Mouse (Mus musculus) right cerebral cortex, postnatal 4 days (tissue): ENCODE measurements around the gene Pxylp1.
"Not testable (repeated sequence)": the region's sequence is repeated elsewhere in the genome, so short reads cannot be mapped to it uniquely, and the experiment has no call there.

Experiments used
- DNase-seq: peaks from one replicate; pipeline ENCODE4 v3.0.0-alpha.2; 2022

Pxylp1 gene

DNA sequence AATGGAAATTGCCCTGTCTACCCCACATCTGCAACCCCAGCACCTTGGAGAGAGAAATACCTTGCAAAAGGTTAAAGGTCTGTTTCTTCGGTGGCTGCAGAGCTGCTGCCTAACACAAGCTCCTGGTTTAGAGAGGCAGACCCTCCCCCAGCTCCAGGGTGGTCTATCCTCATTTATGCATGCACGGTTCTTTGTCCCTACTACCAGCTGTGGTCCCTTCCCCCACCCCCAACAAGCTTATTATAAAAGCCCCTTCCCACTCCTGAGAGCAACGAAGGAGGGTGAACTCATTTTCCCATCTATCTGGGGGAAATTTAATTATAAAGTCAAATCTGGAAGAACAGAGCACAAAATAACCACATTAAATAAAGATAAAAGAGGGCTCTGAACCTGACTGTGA is at the start of gene Pxylp1:
Pxylp1 (minus strand) TSS at position 124 of the 400 bp plus-strand sequence.
- no peak for DNase-seq

DNA sequence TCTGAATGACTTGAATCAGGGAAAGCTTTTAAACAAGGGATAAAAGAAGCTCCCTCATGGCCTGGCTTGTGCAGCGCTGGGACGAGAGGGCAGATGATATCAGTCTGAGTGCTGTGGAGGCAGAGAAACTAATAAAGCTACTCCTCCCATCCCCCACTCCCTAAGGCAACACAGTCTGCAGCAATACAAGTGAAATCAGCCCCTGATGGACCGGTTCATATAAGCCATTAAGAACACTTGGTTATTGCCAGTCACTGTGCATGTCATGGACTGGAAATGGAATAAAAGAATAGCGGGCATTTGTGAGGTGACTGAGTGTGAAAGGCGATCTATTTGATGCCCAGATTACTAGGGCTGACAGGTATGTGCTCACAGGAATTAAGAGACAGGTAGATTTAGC is 46.4 kb upstream of the Pxylp1 start:
- no peak for DNase-seq

DNA sequence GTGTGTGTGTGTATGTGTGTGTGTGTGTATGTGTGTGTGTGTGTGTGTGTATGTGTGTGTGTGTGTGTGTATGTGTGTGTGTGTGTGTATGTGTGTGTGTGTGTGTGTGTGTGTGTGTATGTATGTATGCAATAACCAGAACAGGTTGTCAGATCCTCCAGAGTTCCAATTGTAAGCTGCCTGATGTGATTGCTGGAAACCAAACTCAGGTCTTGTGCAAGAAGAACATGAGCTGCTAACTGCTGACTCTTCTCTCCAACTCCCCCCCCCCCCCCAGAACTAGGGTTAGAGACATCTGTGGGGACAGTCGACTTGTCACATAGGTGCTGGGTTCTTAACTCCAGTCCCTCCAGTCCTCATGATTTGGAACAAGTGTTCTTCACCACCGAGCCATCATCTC is 44.0 kb upstream of the Pxylp1 start:
- DNase-seq = not testable (repeated sequence)

DNA sequence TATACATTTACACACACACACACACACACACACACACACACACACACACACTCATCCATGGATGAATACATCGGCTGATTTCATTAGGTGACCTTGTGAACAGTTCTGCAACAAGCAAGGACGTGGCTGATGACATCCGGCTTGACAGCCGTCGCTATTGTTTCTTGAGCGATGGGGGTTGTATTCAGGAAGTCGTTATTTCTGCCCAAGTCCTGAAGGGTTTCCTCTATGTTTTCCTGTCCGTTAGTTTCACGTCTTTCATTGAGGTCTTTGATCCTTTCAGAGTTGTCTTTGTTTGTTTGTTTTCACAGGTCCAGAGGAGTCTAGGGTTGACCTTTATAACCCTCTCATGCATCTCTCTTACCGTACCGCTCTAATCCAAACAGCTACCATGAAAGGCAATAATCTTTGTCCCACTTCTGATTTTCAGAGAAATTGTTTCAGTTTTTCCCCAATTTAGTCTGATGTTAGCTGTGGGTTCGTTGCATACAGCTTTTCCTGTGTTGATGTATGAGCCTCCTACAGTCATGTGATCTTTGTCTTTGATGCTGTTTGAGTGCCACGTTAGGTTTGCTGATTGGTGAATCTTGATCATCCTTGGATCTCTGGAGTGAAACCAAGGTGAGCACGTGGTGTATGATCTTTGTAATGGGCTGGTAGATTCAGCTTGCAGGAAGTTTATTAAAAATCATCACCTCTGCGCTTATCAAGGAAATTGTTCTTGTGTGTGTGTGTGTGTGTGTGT is 43.3 kb upstream of the Pxylp1 start:
- DNase-seq = no peak

DNA sequence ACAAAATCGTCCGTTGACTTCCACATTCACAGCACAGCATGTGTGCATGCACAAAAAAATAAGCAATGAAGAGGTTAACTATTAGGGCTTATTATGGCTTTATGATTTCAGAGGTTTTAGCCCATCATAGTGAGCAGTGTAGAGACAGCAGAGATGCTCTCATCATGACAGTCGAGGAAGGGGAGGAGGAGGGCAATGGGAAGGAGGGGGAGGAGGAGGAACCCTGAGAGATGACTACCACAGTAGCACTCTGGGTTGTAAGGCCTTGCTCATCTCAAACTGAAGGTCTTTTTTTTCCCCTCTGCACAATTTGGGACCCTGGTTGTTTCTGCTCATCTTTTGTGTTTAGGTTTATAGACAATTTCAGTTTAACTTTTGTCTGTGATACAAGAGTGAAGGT is 42.3 kb upstream of the Pxylp1 start:
- no peak for DNase-seq

DNA sequence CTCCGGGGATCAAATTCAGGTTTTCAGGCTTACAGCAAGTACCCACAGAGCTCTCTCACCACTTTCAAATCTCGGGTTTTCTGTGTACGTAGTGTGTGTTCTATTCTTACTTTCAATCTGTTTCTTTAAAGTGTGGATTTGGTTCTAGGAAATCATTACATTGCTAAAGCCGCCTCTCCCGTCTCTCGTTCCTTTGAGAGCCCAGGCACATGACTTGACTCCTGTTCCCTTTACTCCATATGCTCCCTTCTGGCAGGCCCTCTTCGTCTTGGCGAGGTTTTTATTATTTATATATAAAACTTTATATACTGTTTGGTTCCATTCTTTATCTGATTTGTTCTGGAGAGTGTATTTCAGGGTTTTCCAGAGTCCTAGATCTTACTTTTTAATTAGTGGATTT is 40.3 kb upstream of the Pxylp1 start:
- DNase-seq = peak; percentile 41

DNA sequence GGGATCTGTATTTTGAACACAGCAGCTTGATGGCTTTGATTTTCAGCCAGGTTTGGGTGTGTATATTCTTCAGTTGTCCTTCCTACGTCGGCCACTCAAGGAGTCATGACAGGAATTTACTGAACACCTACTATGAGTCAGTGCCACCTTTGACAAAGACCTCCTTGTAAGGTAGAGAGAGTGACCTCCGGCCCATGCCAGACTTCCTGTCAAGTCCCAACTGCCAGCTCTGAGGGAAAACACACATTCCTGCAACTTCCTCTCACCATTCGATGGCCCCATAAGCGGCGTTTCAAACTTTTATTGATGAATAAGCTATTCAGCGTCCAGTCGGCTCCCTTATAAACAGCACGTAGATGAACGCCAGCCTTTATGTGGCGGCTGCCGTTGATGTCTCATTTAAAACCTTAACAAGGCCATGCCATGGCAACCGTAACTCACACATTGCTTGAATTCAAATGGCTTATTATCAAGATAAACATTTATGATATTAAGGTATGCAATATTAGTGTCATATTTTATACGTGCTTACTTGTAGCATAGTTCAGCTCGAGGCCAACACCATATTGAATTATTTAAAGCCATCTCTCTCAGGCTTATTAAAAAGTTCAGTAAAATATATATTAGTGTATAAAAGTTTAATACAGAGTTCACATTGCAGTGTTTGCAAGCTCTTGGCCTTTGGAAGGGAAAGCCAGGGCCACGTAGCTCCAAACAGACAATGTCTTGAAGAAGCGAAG is 31.3 kb upstream of the Pxylp1 start:
- no peak for DNase-seq

DNA sequence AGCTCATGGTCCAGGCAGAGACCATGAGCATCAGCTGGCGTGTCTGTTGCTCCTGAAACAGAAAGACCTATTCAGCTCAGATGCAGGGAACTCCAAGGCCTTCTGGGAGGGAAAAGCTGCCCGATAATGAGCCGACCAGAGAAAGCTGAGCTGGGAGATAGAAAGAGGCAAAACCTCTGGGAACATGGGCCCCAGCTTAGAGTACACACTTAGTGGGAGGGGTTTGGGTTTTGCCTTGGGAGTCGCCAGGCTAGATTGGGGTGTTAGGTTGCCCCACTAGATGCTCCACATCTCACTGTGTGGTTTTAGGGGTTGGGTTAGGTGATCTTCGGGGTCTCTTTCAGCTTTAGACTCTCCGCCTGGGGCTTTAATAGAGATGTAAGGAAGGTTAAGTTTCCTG is 30.6 kb upstream of the Pxylp1 start:
- DNase-seq = no peak

DNA sequence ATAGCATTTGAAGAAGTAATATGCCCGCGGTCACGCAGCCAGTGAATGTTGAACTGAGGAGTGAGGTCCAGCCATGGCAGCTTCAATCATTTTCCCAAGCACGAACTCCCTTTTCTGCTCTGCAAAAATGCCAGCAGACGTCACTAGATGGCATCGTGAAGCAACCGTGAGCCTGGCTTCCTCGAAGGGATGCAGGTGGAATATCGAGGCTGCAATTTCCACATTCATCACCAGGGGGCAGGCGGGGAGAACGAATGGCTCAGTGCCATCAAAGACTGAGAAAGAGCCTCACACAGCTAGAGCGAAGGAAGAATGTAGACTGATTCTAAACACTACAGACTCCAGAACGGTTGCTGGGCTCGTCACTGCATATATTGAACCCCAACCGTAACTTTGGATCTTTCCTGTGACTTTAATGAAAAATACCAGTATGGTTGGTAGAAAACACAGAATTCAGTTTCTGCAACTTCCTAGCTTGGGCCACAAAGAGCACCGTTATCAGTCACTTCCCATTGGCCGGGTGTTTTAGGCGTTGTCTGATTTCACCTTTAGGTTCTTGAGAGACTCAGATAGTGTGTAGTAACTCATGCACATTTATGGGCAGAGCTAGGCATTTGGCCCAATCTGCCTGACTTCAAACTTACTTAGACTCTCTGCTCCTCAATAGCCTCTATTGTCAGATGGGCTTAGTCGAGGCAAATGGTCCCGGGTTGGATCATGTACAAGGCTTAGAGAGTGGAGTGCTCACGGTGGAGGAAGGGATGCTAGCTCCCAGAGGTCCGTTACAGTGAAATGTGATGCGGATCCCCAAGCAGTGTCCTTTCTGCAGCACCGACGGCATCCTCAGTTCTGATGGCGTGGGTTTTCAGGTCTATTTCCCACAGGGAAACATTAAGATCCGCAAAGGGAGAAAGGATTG is 24.4 kb upstream of the Pxylp1 start:
- DNase-seq = peak; percentile 97

DNA sequence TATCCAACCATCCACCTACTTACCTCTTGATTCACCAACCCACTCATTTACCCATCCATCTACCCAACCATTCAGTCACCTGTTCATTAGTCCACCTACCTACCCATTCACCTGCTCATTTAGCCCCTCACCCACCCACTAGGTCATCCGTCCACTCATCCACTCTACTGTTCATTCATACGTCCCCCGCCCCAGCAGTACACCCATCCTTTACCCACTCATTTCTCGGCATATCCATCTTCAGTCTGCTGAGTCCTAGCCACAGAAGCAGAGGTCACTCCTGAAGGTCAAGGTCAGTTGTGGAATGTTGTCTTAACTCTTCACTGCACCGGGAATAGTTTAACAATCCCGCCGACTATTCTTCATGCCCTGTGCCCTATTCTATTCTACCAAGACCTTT is 23.6 kb upstream of the Pxylp1 start:
- DNase-seq = no peak

DNA sequence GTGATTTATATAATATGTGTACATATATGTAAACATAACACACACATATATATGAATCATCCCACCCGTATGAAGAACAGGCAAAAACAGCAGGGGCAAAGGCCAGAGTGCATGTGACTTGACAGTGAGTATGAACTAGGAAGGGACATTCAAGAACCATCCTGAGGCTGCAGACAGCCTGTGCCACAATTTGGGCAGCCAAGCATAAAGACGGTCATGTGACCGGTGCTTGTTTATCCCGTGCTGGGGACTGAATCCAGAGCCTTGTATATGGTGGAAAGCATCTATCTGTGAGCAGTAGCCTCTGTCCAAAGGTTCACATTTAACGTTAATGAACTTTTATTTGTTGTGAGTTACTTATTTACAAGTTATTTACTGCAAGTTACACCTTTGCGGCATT is 22.4 kb upstream of the Pxylp1 start:
- no peak for DNase-seq

DNA sequence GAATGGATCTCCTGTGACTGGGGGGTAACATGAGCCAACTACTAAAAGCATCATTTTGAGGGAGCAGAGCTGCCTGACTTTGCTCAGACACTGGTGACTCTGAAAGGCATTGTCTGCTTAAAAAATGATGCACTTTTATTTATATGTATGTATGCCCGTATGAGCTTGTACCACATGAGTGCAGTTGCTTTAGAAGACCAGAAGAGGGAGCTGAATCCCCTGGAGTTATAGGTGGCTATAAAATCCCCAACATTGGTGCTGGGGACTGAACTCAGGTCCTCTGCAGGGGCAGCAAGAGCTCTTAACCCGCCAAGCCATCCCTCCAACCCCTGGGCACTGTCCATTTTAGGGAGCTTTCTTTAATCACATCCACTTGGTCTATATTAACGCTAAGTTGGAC is 21.5 kb upstream of the Pxylp1 start:
- no peak for DNase-seq

DNA sequence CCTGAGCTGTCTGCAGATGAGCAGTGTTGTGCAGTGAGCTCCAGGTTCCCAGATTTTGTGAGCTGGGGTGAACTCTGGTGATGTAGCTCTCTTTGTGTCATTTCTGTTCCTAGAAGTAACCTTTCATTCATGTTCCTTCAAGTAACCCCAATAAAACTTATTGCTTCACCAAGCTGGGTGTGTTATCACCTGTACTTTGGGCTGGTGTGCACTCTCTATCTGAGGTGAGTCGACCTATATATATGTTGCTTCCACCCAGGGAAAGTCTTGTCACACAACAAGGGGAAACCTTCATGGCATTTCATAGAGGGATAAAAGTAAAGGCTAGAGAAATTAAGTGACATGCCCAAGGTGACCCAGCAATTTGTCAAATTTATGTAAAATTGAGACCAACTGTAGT is 17.0 kb upstream of the Pxylp1 start:
- no peak for DNase-seq

DNA sequence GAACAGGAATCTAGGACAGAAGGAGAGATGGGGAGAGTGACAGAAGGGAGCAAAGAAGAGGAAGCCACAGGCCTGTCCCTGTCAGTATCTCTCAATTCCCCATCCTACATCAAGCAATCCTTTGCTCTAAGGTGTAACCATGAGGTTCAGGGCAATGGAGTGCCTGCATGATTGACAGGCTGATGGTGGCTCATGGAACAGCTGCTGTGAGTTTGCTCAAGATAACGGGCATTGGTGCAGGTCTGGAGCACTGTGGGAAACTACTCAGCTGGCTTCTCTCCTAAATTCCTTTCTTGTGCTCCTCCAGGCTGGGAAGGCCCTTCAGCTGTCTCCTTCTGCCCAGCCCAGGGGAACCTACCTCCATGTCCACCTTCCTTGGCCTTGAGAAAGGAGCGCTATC is 16.3 kb upstream of the Pxylp1 start:
- DNase-seq = no peak

DNA sequence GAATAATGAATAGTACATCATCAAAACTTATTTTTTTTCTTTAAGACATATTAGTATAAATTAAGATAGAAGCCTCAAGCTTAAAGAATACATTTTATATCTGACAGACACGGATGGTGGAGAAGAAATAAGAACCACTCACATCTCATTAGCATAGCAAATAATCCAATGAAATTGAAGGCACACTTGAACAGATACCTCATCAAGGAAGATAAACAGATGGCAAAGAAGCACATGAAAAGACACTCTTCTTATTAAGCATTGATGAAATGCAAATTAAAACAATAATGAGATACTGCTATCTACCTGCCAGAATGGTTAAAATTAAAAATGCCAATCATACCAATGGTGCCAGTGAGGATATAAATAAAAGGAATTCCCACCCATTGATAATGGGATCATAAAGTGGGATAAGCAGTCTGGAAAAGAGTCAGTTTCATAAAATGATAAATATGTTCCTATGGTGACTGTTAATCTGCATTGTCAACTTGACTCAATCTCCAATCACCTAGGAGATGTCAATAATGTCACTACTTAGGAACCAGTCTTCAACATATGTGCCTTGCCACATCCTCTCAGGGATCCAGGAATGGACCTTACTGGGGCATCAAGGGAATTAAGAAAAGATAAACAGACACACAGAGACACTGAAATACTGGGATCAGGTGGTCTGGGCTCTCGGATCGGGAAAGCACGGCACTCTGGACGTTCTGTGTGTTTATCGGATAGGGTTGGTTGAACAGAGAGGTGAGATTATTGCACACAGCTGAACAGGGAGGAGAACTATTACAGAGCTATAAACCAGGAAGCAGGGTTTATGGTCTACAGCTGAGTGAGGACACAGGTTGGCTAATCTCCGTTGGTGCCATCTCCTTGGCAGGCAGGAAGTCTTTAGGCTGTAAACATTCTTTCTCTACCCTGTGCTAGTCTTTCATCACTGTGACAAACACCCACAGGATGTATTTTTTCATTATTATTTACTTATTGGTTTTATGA is 12.2 kb upstream of the Pxylp1 start:
- no peak for DNase-seq

DNA sequence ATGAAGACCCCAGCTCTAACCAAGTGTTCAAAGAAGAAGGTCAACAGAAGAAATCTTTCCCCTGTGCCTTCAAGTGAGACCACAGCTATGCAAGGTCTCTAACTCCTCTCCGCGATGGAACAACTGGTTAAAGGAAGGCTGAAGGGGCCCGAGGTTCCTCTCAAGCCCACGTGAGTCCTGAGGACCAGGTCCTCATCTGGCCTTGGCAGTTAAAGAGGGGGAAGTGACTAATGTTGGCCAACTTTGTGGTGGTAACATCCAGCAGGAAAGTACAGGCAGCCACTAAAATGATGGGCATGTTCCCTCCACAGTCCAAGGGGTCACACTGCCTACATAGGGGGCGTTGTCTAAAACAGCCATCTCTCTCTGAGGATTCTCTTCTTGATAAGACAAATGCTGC is 7.2 kb upstream of the Pxylp1 start:
- no peak for DNase-seq

DNA sequence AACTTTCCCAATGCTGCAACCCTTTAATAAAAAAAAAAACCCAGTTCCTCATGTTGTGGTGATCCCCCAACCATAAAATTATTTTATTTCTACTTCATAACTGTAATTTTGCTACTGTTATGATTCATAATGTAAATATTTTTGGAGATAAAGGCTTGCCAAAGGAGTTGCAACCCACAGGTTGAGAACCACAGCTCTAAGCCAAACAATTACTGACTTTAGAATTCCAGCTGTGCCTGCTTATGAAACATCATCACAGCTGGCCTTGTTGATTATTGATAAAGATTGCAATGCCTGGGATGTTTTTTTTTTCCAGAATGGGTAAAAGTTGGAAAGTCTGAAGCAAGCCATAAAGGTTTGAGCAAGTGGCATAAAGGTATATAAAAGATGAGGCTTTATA is 6.5 kb upstream of the Pxylp1 start:
- no peak for DNase-seq

DNA sequence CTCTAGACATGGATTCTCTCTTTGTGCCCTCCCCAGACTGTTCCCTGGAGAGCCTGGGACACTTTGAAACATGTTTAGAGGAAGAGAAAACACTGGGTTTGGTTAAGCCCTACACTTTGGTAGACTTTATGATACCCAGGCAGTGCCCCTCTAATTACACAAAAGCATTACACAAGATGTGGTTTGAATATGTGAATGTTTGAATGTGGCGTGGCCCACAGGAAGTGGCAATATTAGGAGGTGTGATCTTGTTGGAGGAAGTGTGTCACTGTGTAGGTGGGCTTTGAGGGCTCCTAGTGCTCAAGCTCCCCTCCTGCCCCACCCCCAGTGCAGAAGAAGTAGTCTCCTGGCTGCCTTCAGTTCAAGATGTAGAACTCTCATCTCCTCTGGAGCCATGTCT is 4.2 kb upstream of the Pxylp1 start:
- DNase-seq = no peak

DNA sequence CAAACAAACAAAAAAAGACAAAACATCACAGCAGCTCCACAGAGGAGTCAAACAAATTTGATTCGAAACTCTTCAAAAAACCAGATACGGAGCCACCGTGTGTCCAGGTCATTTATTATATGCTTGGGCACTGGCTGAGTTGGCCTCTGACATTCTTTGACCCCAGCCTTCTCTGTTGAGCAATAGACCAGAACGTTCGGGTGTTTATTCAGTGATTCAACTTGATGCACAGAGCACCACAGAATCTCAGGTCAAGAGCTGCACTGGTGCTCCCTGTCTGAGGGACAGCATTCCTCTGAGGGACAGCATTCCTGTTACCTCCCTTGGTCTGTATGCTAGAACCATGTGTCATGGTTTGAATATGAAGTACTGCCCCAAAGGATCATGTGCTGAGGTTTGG is 1.1 kb upstream of the Pxylp1 start:
- no peak for DNase-seq

DNA sequence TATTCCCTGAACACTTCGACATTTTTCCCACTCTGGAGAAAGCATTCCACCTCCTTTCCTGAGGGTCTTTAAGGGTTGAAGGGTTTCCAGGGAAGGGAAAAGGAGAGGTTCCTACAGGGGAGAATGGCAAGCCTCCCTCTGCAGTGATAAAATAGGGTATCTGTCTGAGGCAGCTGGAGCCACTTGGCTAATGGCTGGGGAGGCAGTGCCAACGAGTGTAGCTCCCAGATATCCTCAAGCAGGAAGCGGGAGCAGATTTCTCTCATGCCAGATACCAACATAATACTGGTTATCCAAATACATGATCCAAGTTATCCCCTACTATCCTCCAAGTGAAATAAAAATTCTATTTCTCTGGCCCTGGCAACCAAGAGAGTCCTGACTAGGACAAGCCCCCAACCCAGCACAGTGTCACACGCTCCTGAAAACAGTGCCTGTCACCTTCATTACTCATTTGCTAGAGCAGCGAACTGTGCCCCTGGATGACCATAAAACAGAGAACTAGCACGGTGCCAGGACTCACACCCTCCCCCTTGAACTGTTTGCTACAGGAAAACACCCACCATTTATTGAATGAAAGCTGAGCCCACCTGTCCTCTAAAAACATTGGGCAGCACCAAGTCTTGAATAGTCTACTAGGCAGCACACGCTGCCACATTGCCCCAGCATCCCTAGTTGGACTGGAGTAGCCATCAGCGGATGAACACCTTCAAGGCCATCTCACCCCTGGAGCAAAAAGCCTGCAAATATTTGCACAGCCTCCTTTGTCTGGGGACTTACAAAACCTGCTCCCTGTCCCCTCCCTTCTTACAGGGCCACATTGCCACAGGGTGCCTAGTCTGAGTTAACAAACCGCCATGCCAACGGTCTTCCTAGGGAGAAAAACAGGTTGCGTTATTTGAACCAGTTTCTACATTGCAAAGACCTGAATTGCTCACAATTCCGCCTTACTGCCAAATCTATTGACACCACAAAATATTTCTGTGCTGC is 833 bp downstream of the Pxylp1 start:
- no peak for DNase-seq

DNA sequence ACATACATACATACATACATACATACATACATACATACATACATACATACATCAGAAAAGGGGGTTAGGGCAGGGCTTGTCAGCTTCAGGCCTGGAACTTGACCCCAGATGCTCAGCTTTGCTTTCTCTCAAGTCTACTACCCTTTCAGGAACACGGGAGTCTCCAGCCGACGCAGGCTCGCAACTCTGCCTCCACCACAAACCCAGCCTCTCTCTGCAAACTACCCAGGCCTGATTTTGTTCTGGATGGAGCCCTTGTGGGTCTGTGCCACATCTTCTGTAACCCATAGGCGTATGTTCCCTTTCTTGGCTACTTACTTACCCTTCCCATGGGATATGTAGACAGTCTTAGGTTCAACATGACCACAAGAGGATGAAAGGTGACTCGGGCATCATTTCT is 1.7 kb downstream of the Pxylp1 start:
- DNase-seq = no peak
